Mouse (Mus musculus) midbrain, embryonic 14.5 days (tissue): ENCODE measurements at regions not wholly inside any gene's neighbourhood (a gene's known extent, or its start where the extent isn't known, plus 50 kb on each side); places are given as distances from the start of the nearest gene placed in this dataset.

ENCODE experiments used
- ATAC-seq: fragments of 200-750 bp; cut with Nextera tagmentation; 2 replicates; pipeline ENCODE4 v1.8.0; 2017; ENCODE audit warnings: moderate number of reproducible peaks, moderate library complexity; ENCODE audit not compliant: low FRiP score, low TSS enrichment
- DNase-seq: peaks from one replicate; pipeline ENCODE4 v3.0.0-alpha.2; 2015
- H3K27ac ChIP-seq: fragments of 300-500 bp; sonication (generic); replicated peaks from 2 replicates; pipeline ENCODE4 v1.5.1; 2014; ENCODE audit warnings: mild to moderate bottlenecking, low read depth, low read length, moderate library complexity
- H3K27me3 ChIP-seq: fragments of 300-500 bp; sonication (generic); 2 replicates; pipeline ENCODE4 v1.6.1; 2014; ENCODE audit warnings: low read length, control low read depth, mixed read lengths; ENCODE audit not compliant: control insufficient read depth, insufficient read depth
- H3K36me3 ChIP-seq: fragments of 300-500 bp; sonication (generic); 2 replicates; pipeline ENCODE4 v1.6.1; 2014; ENCODE audit warnings: low read length, control low read depth; ENCODE audit not compliant: control insufficient read depth, insufficient read depth
- H3K4me1 ChIP-seq: fragments of 300-500 bp; sonication (generic); 2 replicates; pipeline ENCODE4 v1.6.1; 2014; ENCODE audit warnings: mild to moderate bottlenecking, antibody characterized with exemption, low read length, control low read depth; ENCODE audit not compliant: control insufficient read depth, insufficient read depth
- H3K4me2 ChIP-seq: fragments of 300-500 bp; sonication (generic); 2 replicates; pipeline ENCODE4 v1.6.1; 2014; ENCODE audit warnings: mild to moderate bottlenecking, low read length, moderate library complexity
- H3K4me3 ChIP-seq: fragments of 300-500 bp; sonication (generic); replicated peaks from 2 replicates; pipeline ENCODE4 v1.5.1; 2014; ENCODE audit warnings: low read depth, low read length
- H3K9ac ChIP-seq: fragments of 300-500 bp; sonication (generic); replicated peaks from 2 replicates; pipeline ENCODE4 v1.6.1; 2014; ENCODE audit warnings: mild to moderate bottlenecking, low read length, moderate library complexity
- H3K9me3 ChIP-seq: fragments of 300-500 bp; sonication (generic); 2 replicates; pipeline ENCODE4 v1.6.1; 2016; ENCODE audit warnings: low read length, control low read depth, mixed read lengths; ENCODE audit not compliant: control insufficient read depth
- WGBS: fragments of 180-500 bp; shearing (Covaris S2); extraction: QIAGEN DNeasy Blood & Tissue Kit; methylation state at CpG from one replicate; pipeline ENCODE4 v1.1.7; 2014; 5-methylcytosine and 5-hydroxymethylcytosine counted together

GRCm38 (mm10) chr12:15649226-15649625 is 167.5 kb downstream of the Trib2 start:
- ATAC-seq (no peak), DNase-seq (no peak)
- H3K9ac ChIP-seq: no peak overlapping the region
- H3K4me1 ChIP-seq: no peaks in the 10 kb centered on the region
- no peak overlapping the region for H3K4me2 ChIP-seq
- WGBS: 26% methylated on average over 1 of the region's 1 CpGs
- no peaks in the 10 kb centered on the region for H3K36me3 ChIP-seq
- no peaks in the 10 kb centered on the region for H3K9me3 ChIP-seq
- H3K27ac ChIP-seq: no peak overlapping the region
- no peaks in the 10 kb centered on the region for H3K27me3 ChIP-seq
- no peak overlapping the region for H3K4me3 ChIP-seq

GRCm38 (mm10) chr12:15644074-15644672 is 172.5 kb downstream of the Trib2 start:
- H3K27me3 ChIP-seq: no peaks in the 10 kb centered on the region
- no peaks in the 10 kb centered on the region for H3K9me3 ChIP-seq
- DNase-seq (no peak), ATAC-seq (no peak)
- H3K4me2 ChIP-seq: no peak overlapping the region
- no peak overlapping the region for H3K27ac ChIP-seq
- no peak overlapping the region for H3K9ac ChIP-seq
- 49% methylated on average over 9 of the region's 9 CpGs for WGBS
- H3K4me1 ChIP-seq: no peaks in the 10 kb centered on the region
- no peak overlapping the region for H3K4me3 ChIP-seq
- no peaks in the 10 kb centered on the region for H3K36me3 ChIP-seq

- H3K27ac ChIP-seq: no peak overlapping the region
- H3K27me3 ChIP-seq: no peaks in the 10 kb centered on the region
- no peaks in the 10 kb centered on the region for H3K4me1 ChIP-seq
- H3K4me3 ChIP-seq: no peak overlapping the region
- WGBS: 55% methylated on average over 3 of the region's 3 CpGs
- ATAC-seq (no peak), DNase-seq (no peak)
- H3K9ac ChIP-seq: no peak overlapping the region
- no peaks in the 10 kb centered on the region for H3K9me3 ChIP-seq
- no peak overlapping the region for H3K4me2 ChIP-seq
- no peaks in the 10 kb centered on the region for H3K36me3 ChIP-seq
These were observed 173.1 kb downstream of the Trib2 start for GRCm38 (mm10) chr12:15643669-15644068.

GRCm38 (mm10) chr12:15640320-15640719 is 176.4 kb downstream of the Trib2 start:
- H3K4me2 ChIP-seq: no peak overlapping the region
- no peaks in the 10 kb centered on the region for H3K36me3 ChIP-seq
- ATAC-seq (no peak), DNase-seq (no peak)
- no peak overlapping the region for H3K9ac ChIP-seq
- H3K4me1 ChIP-seq: no peaks in the 10 kb centered on the region
- 85% methylated on average over 5 of the region's 5 CpGs for WGBS
- no peak overlapping the region for H3K4me3 ChIP-seq
- no peaks in the 10 kb centered on the region for H3K27me3 ChIP-seq
- no peak overlapping the region for H3K27ac ChIP-seq
- H3K9me3 ChIP-seq: no peaks in the 10 kb centered on the region

GRCm38 (mm10) chr12:15629971-15630370 is 186.8 kb downstream of the Trib2 start:
- 78% methylated on average over 3 of the region's 3 CpGs for WGBS
- no peaks in the 10 kb centered on the region for H3K9me3 ChIP-seq
- no peaks in the 10 kb centered on the region for H3K36me3 ChIP-seq
- H3K27ac ChIP-seq: no peak overlapping the region
- ATAC-seq: no peak
- no peak for DNase-seq
- no peaks in the 10 kb centered on the region for H3K4me1 ChIP-seq
- H3K9ac ChIP-seq: no peak overlapping the region
- H3K4me2 ChIP-seq: no peak overlapping the region
- H3K27me3 ChIP-seq: no peaks in the 10 kb centered on the region
- H3K4me3 ChIP-seq: no peak overlapping the region

GRCm38 (mm10) chr12:15619521-15619920 is 197.2 kb downstream of the Trib2 start:
- Histone ChIP-seq H3K4me3 (no peak overlapping the region), H3K36me3 (no peaks in the 10 kb centered on the region), H3K9ac (no peak overlapping the region), H3K27me3 (no peaks in the 10 kb centered on the region), H3K27ac (no peak overlapping the region), H3K4me1 (no peaks in the 10 kb centered on the region), H3K9me3 (no peaks in the 10 kb centered on the region), H3K4me2 (no peak overlapping the region)
- 94% methylated on average over 2 of the region's 2 CpGs for WGBS
- ATAC-seq (no peak), DNase-seq (no peak)

GRCm38 (mm10) chr12:15617312-15617711 is 199.4 kb downstream of the Trib2 start:
- Histone ChIP-seq H3K27ac (no peak overlapping the region), H3K9me3 (no peaks in the 10 kb centered on the region), H3K9ac (no peak overlapping the region), H3K4me1 (no peaks in the 10 kb centered on the region), H3K4me3 (no peak overlapping the region), H3K4me2 (no peak overlapping the region), H3K36me3 (no peaks in the 10 kb centered on the region), H3K27me3 (no peaks in the 10 kb centered on the region)
- no peak for DNase-seq
- ATAC-seq: no peak
- 21% methylated on average over 1 of the region's 1 CpGs for WGBS

GRCm38 (mm10) chr12:15611847-15612580 is 204.7 kb downstream of the Trib2 start:
- no peaks in the 10 kb centered on the region for H3K27me3 ChIP-seq
- DNase-seq (no peak), ATAC-seq (no peak)
- H3K27ac ChIP-seq: no peak overlapping the region
- WGBS: 91% methylated on average over 5 of the region's 5 CpGs
- H3K9me3 ChIP-seq: no peaks in the 10 kb centered on the region
- H3K4me3 ChIP-seq: no peak overlapping the region
- no peak overlapping the region for H3K4me2 ChIP-seq
- H3K4me1 ChIP-seq: no peaks in the 10 kb centered on the region
- no peaks in the 10 kb centered on the region for H3K36me3 ChIP-seq
- no peak overlapping the region for H3K9ac ChIP-seq

- DNase-seq (no peak), ATAC-seq (no peak)
- Histone ChIP-seq H3K4me1 (peaks cover 11% of the 10 kb centered on the region), H3K4me2 (no peak overlapping the region), H3K9me3 (no peaks in the 10 kb centered on the region), H3K4me3 (no peak overlapping the region), H3K36me3 (no peaks in the 10 kb centered on the region), H3K27ac (no peak overlapping the region), H3K27me3 (no peaks in the 10 kb centered on the region), H3K9ac (no peak overlapping the region)
- 98% methylated on average over 1 of the region's 1 CpGs for WGBS
These were observed 209.6 kb downstream of the Trib2 start for GRCm38 (mm10) chr12:15607091-15607490.
